Mouse (Mus musculus) T-cell, adult 66 days (primary cell): ENCODE measurements around the gene Lama5. TPM values are rescaled to one million over a fixed set of nuclear protein-coding genes. Genes with fewer than 3 reads are reported as not detected.

Source experiments
- total RNA-seq, 2 experiments: library from RNA; stranded (reverse); gene quantifications; 3 replicates in 1 of 2; 4 replicates in 1 of 2; pipeline ENCODE4 v1.2.4; 2023

The Lama5 gene
- total RNA-seq: under 1 TPM; 0.09 to 0.12 TPM

DNA sequence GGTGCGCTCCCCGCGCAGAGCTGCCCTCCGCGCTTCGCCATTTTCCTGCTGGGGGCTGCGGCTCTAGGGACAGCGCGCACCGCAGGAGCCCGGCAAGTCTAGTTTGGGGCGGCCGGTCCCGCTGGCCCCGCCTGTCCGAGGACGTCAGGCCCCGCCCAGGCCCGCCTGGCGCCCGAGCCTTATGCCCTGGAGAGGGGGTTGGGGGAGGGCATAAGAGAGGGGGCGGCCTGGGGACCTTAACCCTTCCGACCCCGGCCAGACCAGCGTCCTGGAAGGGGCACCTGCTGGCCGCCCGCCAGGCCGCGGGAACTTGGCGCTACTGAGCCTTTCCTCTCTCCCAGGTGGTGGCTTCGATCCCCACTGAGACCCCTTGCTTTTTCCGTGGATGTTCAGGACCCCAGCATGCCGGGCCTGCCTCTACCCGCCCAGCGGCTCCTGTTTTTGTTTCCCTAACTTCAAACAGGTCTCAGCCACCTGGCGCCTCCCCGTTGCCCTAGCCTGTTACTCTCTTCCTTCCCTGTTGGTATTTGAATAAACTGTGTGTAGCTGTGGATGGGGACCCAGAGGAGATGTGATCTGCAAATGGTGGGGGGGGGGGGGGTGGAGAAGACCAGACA, at the start of gene Lama5:
Gene Lama5 (minus strand): TSS at position 98 of the 617 bp plus-strand sequence.

DNA sequence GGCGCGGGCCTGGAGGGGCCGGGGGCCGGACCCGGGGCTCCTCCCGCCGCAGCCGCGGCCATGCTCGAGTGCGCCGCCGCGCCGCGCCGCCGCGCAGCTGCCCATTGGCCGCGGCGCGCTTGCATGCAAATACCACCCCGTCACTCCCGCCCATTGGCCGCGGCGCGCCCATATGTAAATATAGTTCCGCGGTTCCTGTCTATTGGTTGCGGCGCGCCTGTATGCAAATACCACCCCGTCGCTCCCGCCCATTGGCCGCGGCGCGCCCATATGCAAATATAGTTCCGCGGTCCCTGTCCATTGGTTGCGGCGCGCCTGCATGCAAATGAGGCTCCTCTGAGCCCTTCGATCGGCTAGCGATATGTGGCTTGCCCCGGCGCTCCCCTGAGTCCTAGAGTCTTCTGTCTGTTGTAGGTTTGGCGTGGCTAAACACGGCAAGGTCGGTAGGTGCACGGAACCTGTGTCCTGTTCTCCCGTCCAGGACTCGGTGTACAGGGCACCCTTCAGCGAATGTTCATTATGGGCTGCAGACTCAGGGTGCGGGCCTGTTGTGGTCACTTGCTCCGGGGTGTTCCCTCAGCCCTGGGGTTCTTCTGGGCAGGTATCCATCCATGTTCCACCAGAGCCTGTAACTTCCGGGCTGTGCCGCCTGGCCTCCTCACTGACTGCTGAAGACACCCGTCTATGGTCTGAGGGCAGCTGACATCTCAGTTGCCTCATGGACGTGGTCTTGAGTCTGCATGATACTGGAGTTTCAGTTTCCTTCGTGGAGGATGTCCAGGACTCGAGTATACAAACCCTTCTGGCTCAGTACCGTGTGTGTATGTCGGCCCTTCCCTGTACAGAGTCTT, 48.0 kb upstream of the Lama5 start, which contains the start of gene Cables2:
Gene Cables2 (minus strand): TSS at position 103 of the 851 bp plus-strand sequence.

DNA sequence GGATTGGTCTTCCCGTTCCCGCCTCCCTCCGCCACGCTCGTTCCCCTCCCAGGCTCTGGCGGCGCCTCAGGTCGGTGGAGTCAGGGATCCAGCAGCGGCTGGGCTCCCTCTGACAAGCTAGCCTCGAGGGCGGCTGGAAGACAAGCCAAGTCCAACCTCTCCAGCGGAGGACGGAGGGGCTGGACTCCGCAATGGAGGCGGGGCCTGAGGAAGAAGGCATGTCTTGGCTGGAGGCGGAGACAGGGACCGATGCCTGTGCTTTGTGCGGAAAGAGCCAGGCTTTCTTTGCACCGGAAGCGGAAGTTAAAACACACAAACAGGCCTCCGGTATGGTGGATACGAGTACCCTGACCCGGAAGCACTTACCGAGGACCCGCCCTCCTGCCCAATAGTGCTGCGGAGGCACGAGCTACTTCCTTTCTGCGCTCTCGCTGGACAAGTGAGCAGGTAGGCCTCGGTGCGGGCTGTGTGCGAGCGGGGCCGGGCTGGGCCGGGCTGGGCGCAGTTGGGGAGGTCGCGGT, 31.4 kb upstream of the Lama5 start, which contains the start of gene Rps21:
Gene Rps21 (plus strand): TSS at position 377 of the 521 bp plus-strand sequence.

DNA sequence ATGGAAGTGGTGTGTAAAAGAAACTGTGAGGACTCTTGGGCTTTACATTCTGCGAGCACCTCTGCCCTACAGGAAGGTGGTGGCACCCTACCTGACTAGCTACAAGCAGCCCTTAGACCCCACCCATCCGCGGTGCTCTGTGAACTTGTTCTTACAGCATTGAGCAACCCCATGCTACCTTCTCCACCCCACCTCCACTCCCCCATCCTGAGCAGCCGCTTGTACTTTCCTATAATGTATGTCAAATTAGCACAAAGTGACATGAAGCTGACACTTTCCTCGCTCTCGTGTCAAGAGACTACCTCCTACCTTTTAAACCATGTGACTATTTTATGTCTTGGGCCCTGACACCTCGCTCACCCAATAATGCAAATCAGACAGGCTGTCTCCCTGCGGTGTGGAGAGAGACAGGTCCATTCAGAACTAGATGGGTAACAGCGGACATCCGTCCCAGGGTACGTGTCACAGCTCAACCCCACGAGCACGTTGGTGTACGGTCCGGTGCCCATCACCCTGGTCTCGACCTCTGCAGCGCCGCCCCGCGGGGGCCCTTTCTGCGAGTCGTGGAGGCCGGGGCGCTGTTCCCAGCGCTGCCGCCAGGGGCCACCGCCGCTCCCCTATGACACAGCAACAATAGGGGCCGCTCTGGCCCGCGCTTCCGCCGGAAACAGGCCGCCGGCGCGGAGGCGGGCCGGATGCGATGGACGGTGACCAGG, 54.7 kb downstream of the Lama5 start, which contains the start of gene Adrm1:
Gene Adrm1 (plus strand): TSS at position 680 of the 716 bp plus-strand sequence.

Other genes with a start within 250 kb of the Lama5 start
- gene Taf4, start 249.2 kb downstream of the Lama5 start, total RNA-seq: 10 to 100 TPM; 41.3 to 45.6 TPM
- 10 to 100 TPM; 47.2 to 49.4 TPM for gene Lsm14b, start 200.9 kb downstream of the Lama5 start, total RNA-seq
- gene Psma7, start 183.4 kb downstream of the Lama5 start, total RNA-seq: 100 to 1,000 TPM; 165 to 168 TPM
- 1 to 10 TPM; 7.1 to 7.6 TPM for gene Ss18l1, start 183.3 kb downstream of the Lama5 start, total RNA-seq
- gene Mtg2, start 155.3 kb downstream of the Lama5 start, total RNA-seq: 10 to 100 TPM; 22.1 to 28.7 TPM
- gene Hrh3, start 121.4 kb downstream of the Lama5 start, total RNA-seq: not detected
- 10 to 100 TPM; 27.1 to 30.8 TPM for gene Osbpl2, start 106.6 kb downstream of the Lama5 start, total RNA-seq
- gene Adrm1, start 54.4 kb downstream of the Lama5 start, total RNA-seq: 100 to 1,000 TPM; 123 to 127 TPM
- 1,000 to 10,000 TPM; 2,687 to 2,790 TPM for gene Rps21, start 31.5 kb upstream of the Lama5 start, total RNA-seq
- gene Cables2, start 47.6 kb upstream of the Lama5 start, total RNA-seq: 10 to 100 TPM; 35.0 to 41.0 TPM
- not detected for gene Rbbp8nl, start 64.0 kb upstream of the Lama5 start, total RNA-seq
- gene Gata5, start 108.8 kb upstream of the Lama5 start, total RNA-seq: not detected
- gene Slco4a1, start 230.4 kb upstream of the Lama5 start, total RNA-seq: 1 to 10 TPM; 3.2 to 3.6 TPM